Mouse (Mus musculus) ZHBTc4 (cell line): ENCODE data around the gene Pip5k1b.

ENCODE experiments used
- DNase-seq: peaks from one replicate; pipeline ENCODE4 v3.0.0-alpha.2; 2011; ENCODE audit warnings: low read depth, low spot score

The Pip5k1b gene

GRCm38 (mm10) chr19:24543386-24544350, 12.0 kb downstream of the Pip5k1b start:
- DNase-seq: no peak

- DNase-seq: no peak
These were observed 13.4 kb downstream of the Pip5k1b start for GRCm38 (mm10) chr19:24542293-24542675.

GRCm38 (mm10) chr19:24541669-24542292, 13.9 kb downstream of the Pip5k1b start:
- no peak for DNase-seq

- no peak for DNase-seq
These were observed 14.6 kb downstream of the Pip5k1b start for GRCm38 (mm10) chr19:24540952-24541668.

- DNase-seq: no peak
These were observed 16.6 kb downstream of the Pip5k1b start for GRCm38 (mm10) chr19:24539041-24539440.

GRCm38 (mm10) chr19:24538181-24538580, 17.5 kb downstream of the Pip5k1b start:
- peak; percentile 23 for DNase-seq

- DNase-seq: no peak
These were observed 18.0 kb downstream of the Pip5k1b start for GRCm38 (mm10) chr19:24537691-24538090.

- DNase-seq: no peak
These were observed 18.8 kb downstream of the Pip5k1b start for GRCm38 (mm10) chr19:24536920-24537319.

GRCm38 (mm10) chr19:24536280-24536679, 19.4 kb downstream of the Pip5k1b start:
- no peak for DNase-seq

- DNase-seq: no peak
These were observed 20.5 kb downstream of the Pip5k1b start for GRCm38 (mm10) chr19:24535161-24535560.

GRCm38 (mm10) chr19:24534733-24535132, 20.9 kb downstream of the Pip5k1b start:
- DNase-seq: no peak

- DNase-seq: no peak
These were observed 26.6 kb downstream of the Pip5k1b start for GRCm38 (mm10) chr19:24528910-24529561.

- no peak for DNase-seq
These were observed 27.4 kb downstream of the Pip5k1b start for GRCm38 (mm10) chr19:24528129-24528730.

GRCm38 (mm10) chr19:24527613-24527948, 28.1 kb downstream of the Pip5k1b start:
- no peak for DNase-seq

- DNase-seq: no peak
These were observed 28.7 kb downstream of the Pip5k1b start for GRCm38 (mm10) chr19:24526731-24527612.

GRCm38 (mm10) chr19:24523476-24524313, 32.0 kb downstream of the Pip5k1b start:
- DNase-seq: peak; percentile 31

GRCm38 (mm10) chr19:24521997-24522396, 33.7 kb downstream of the Pip5k1b start:
- DNase-seq: no peak

- no peak for DNase-seq
These were observed 34.5 kb downstream of the Pip5k1b start for GRCm38 (mm10) chr19:24521146-24521545.

- no peak for DNase-seq
These were observed 35.8 kb downstream of the Pip5k1b start for GRCm38 (mm10) chr19:24519732-24520409.
